Mouse (Mus musculus): ENCODE data around the gene Cfap54.

DNA sequence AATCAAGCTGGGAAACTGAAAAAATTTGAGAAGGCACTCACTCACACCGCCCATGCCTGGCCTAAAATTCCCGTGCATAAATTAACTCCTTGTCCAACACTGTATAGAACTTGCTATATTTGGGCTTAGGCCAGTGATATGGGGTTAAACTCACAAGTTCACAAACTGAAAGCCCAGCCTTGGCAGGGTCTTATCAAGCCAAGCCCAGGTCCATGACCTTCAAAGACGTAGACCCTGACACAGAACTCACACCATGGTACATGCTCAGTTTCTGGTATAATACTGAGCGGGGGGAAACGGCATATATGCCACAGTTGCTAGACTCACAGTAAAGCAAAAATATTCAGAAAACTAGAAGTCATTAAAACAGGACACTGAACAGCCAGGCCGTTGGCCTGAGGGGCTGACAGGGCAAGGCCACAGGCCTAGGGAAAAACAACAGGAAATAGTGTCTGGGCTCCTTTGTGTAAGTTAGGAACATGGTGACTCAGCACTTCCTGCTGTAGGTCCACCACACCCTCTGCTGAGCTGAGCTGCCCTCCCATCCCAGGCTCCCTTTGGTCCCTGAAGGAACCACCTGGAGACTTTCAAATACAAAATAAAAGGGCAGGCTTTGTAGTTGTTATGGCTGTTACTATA lies 12.3 kb downstream of the Cfap54 start:
- TF ChIP-seq POLR2A (IDR thresholded peaks at IDR 0.05; ENCODE audit: borderline replicate concordance, extremely low read depth, insufficient read depth, insufficient read length, poor library complexity, severe bottlenecking) (no peak), CTCF (IDR thresholded peaks at IDR 0.05; ENCODE audit: borderline replicate concordance, extremely low read depth, insufficient read depth, insufficient read length) (no peak)

Measured in brain, embryonic 14.5 days (tissue).